Mouse (Mus musculus): ENCODE data around the gene Fmo4. TPM values are rescaled to one million over a fixed set of nuclear protein-coding genes. Genes with fewer than 3 reads are reported as not detected.
"Not testable (repeated sequence)": the region's sequence is repeated elsewhere in the genome, so short reads cannot be mapped to it uniquely, and the experiment has no call there.

Fmo4 gene
- polyA plus RNA-seq, 1 experiment from 2014 or later, result 0.08 TPM

DNA sequence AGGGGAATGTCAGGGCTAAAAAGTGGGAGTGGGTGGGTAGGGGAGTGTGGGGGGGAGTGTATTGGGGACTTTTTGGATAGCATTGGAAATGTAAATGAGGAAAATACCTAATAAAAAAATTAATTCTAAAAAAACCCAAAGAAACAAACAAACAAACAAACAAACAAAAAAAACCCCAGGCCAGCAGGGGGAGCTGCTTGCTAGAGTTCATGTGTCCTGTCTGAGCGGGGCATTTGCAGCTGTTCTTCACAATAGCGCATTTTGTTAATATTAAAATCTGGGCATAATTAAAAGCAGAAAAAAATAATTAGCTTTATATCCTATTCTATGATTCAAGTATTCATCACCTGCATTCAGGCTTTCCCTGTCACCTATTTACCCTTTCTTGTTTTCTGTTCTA lies 32.7 kb downstream of the Fmo4 start:
- H3K4me3 ChIP-seq; H3K9me3 ChIP-seq; H3K27me3 ChIP-seq (ENCODE audit: insufficient read depth, poor library complexity, severe bottlenecking); H3K36me3 ChIP-seq; DNase-seq (ENCODE audit: low spot score); H3K27ac ChIP-seq; H3K4me1 ChIP-seq: not testable (repeated sequence)
- WGBS, result 86% methylated on average over 2 of the region's 2 CpGs

DNA sequence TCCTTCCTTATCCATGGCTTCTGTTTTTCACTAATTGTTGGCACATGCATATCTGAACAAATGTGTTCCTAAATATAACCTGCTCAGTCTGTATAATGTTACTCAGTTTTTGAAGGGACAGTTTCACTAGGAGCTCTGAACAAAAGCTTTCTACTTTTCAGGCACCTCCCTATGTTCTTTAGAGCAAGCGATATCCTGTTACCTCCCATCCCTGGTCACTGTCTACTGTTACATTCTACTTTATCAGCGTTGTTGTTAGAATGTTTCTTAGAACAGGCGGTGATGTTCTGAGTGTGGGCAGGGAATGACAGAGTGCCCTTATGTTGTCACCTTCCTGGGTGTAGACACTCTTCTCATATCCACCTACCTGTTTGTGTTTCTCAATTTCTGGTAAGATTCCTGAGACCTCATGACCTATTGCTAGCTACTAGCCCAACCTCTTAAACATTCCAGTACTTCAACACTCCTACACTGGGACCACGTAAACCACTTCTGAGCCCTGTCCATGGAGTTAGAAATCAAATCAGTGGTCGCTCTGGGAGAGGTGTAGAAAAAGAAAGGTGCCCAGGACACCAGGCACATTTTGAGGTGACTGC lies 35.7 kb downstream of the Fmo4 start:
- WGBS, result 61% methylated on average over 5 of the region's 5 CpGs
- Histone ChIP-seq H3K4me3 (no peak overlapping the region), H3K9me3 (no peaks in the 10 kb centered on the region), H3K4me1 (peaks cover 4% of the 10 kb centered on the region; the same call in 1 of the 2 replicates), H3K36me3 (no peaks in the 10 kb centered on the region), H3K27me3 (ENCODE audit: insufficient read depth, poor library complexity, severe bottlenecking) (no peaks in the 10 kb centered on the region), H3K27ac (no peak overlapping the region)
- DNase-seq (ENCODE audit: low spot score), result no peak

DNA sequence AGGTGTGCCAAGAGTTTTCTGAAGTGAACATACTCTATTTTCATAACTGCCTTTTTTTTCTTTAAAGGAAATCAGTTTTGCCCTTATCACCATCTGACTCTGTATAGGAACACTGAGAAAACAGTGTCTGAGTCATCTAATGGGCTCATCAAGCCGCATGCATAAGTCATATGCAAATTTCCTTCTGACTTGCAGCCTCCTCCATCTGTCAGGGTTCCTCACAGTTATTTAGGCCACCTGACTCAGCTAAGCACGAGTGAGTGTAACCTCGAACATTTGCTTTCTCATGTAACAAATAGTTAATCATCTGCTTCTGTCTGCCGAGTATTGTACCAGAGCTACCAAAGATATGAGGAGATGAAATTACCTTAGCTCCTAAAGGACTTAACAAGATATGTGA lies 40.1 kb downstream of the Fmo4 start:
- 77% methylated on average over 4 of the region's 4 CpGs for whole genome bisulfite sequencing
- H3K27ac ChIP-seq, result no peak overlapping the region
- H3K4me3 ChIP-seq, result no peak overlapping the region
- H3K9me3 ChIP-seq, result no peaks in the 10 kb centered on the region
- H3K4me1 ChIP-seq, result peaks cover 4% of the 10 kb centered on the region; the same call in 1 of the 2 replicates
- no peak for DNase-seq (ENCODE audit: low spot score)
- H3K27me3 ChIP-seq (ENCODE audit: insufficient read depth, poor library complexity, severe bottlenecking), result no peaks in the 10 kb centered on the region
- no peaks in the 10 kb centered on the region for H3K36me3 ChIP-seq

DNA sequence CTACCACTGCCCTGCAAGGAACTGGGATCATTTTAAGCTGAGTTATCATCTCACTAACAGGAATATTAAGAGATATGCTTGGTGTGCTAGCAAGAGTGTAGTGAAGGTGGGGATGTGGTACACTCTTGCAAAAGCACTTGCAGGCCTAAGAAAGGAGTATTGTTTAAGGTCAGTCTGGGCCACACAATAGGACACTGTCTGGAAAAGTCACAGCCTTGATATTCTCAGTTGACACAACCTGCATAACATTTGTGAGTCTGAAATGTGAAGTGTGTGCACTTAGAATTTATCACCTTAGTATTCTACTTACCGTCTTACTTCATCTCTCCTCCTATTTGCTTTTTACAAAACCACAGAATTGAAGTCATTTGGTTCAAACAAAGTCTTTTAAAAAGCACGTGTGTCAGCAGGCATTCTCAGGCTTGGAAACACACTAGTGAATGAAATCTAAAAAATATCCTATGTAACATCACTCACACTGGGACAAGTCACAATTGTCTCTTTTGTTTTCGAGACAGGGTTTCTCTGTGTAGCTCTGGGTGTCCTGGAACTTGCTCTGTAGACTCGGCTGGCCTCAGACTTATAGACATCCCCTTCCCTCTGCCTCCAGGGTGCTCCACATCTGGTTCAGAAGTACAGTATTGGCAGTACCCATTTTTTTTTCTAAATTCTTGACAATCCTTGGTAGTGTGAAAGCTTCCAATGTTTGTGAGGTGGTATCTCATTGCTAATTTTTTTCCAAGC lies 42.0 kb downstream of the Fmo4 start:
- no peak overlapping the region for H3K27ac ChIP-seq
- no peaks in the 10 kb centered on the region for H3K9me3 ChIP-seq
- H3K4me1 ChIP-seq, result no peaks in the 10 kb centered on the region
- no peak for DNase-seq (ENCODE audit: low spot score)
- H3K27me3 ChIP-seq (ENCODE audit: insufficient read depth, poor library complexity, severe bottlenecking), result no peaks in the 10 kb centered on the region
- H3K36me3 ChIP-seq, result no peaks in the 10 kb centered on the region
- WGBS, result 72% methylated on average over 4 of the region's 4 CpGs
- no peak overlapping the region for H3K4me3 ChIP-seq

DNA sequence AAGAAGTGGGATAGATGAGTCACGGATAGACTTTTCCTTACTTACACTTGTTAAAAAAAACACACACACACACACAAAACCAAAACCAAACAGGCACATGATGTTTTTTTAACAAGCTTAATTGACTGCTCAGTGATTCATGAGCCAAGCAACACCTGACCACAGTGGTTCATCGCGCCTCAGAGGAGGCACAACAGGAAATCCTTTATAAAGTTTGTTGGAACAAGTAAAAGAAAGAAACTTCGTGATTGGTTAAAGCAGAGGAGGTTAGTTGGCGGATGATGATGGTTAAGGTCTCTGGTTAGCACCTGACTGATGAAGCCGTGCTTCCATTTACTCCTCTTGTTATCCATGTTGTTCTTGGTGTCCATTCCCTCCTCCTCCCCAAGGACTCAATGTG lies 61.8 kb downstream of the Fmo4 start:
- Histone ChIP-seq H3K27me3 (ENCODE audit: insufficient read depth, poor library complexity, severe bottlenecking) (no peaks in the 10 kb centered on the region), H3K36me3 (no peaks in the 10 kb centered on the region), H3K4me3 (no peak overlapping the region), H3K27ac (no peak overlapping the region), H3K4me1 (no peaks in the 10 kb centered on the region), H3K9me3 (no peaks in the 10 kb centered on the region)
- no peak for DNase-seq (ENCODE audit: low spot score)
- 83% methylated on average over 6 of the region's 6 CpGs for WGBS

DNA sequence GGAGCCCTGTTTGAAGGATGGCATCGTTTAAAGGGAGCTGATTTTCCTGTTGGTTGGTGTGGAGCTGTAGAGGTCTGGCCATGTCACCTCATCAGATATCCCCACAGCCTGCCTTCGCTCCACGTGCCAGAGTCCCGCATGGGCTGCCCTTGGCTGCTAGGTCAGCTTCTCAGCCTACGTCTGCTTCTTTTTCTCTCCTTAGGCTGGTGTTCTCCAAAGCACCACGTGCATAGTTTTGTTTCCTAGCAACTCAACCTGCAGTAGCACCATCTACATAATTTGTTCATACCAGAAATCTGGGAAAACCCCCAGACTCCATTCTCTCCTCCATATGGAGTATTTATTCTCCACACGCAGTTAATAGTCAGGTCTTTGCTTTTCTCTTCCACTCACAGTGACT lies 64.2 kb downstream of the Fmo4 start:
- no peak overlapping the region for H3K4me3 ChIP-seq
- no peak for DNase-seq (ENCODE audit: low spot score)
- no peaks in the 10 kb centered on the region for H3K27me3 ChIP-seq (ENCODE audit: insufficient read depth, poor library complexity, severe bottlenecking)
- WGBS, result 76% methylated on average over 7 of the region's 7 CpGs
- H3K36me3 ChIP-seq, result no peaks in the 10 kb centered on the region
- H3K4me1 ChIP-seq, result no peaks in the 10 kb centered on the region
- H3K9me3 ChIP-seq, result no peaks in the 10 kb centered on the region
- no peak overlapping the region for H3K27ac ChIP-seq

DNA sequence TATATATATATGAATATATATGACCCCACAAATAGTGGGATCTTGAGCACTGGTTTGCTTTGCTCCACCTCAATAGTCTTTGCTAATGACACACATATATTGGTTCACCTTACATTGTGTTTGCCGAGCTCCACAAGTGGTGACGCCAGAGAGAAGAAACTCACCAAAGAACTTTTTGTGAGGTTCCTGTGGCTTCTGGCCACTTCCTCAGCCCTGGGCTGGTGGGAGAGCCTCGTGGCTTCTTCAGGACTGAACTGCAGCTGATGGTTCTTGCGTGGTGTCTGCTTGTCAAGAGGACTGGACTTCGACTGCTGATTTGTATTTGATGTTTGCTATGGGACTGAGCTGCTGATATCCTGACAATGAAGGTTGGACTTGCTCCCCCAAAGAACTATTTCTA lies 65.0 kb downstream of the Fmo4 start:
- 80% methylated on average over 5 of the region's 5 CpGs for WGBS
- DNase-seq (ENCODE audit: low spot score), result no peak
- Histone ChIP-seq H3K27ac (no peak overlapping the region), H3K27me3 (ENCODE audit: insufficient read depth, poor library complexity, severe bottlenecking) (no peaks in the 10 kb centered on the region), H3K9me3 (no peaks in the 10 kb centered on the region), H3K4me3 (no peak overlapping the region), H3K36me3 (no peaks in the 10 kb centered on the region), H3K4me1 (no peaks in the 10 kb centered on the region)

Other genes starting within 250 kb of the Fmo4 start
- gene Vamp4, start 243.5 kb downstream of the Fmo4 start, polyA plus RNA-seq (2016; fragmentation: Nextera tagmentation; extraction: Ambion mirVana), result 33.9 and 39.1 TPM in 2 replicates
- gene Myoc, start 174.8 kb downstream of the Fmo4 start, polyA plus RNA-seq (2016; fragmentation: Nextera tagmentation; extraction: Ambion mirVana), result not detected in 2 replicates
- not detected in 2 replicates for gene Myocos, start 155.8 kb downstream of the Fmo4 start, polyA plus RNA-seq (2016; fragmentation: Nextera tagmentation; extraction: Ambion mirVana)
- gene Prrc2c, start 73.4 kb downstream of the Fmo4 start, polyA plus RNA-seq (2016; fragmentation: Nextera tagmentation; extraction: Ambion mirVana), result 89.0 and 100 TPM in 2 replicates
- 1.7 and 2.8 TPM in 2 replicates for gene Fmo1, start 52.6 kb upstream of the Fmo4 start, polyA plus RNA-seq (2016; fragmentation: Nextera tagmentation; extraction: Ambion mirVana)
- gene Fmo2, start 84.8 kb upstream of the Fmo4 start, polyA plus RNA-seq (2016; fragmentation: Nextera tagmentation; extraction: Ambion mirVana), result 0.10 TPM in 1 of 2 replicates, not detected in the other
- gene Fmo6, start 123.5 kb upstream of the Fmo4 start, polyA plus RNA-seq (2016; fragmentation: Nextera tagmentation; extraction: Ambion mirVana), result not detected in 2 replicates
- gene Fmo3, start 170.6 kb upstream of the Fmo4 start, polyA plus RNA-seq (2016; fragmentation: Nextera tagmentation; extraction: Ambion mirVana), result not detected in 2 replicates